In the genomic region with DNA sequence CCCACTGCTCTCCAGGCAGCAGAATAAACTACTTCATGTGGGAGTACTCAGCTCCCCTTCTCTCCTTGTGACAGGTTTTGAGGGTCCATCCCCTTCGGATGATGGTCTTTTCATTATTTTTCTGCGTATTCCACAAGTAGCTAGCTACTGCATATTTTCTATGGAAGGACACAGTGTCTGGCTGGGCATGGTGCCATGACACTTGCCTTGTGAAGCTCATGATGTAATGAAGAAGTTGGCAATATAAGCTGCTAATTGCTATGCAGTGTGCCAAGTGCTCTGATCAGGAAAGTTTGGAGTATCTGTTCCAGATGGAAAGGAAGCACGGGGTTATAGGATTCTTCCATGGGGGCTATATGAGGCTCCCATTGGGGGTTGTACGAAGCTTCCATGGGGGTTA, we compare ENCODE assay signal across 11 mouse cellular contexts.
DNase-seq lines count a peak whose midpoint lies in the region; ATAC-seq and TF ChIP-seq lines count a peak whose summit lies in the region.
"Had no signal": no experiment of that assay in that cellular context is flagged by ENCODE, and none has a peak within 500 bp of the region (broad histone marks: within the 10 kb centered on the region; RNA-seq: fewer than 3 reads in every experiment).

No protein-coding gene starts in this region.

- 83% methylated on average over 4 of the region's 4 CpGs for WGBS in heart, embryonic 12.5 days
- WGBS in midbrain, postnatal 0 days, result 79% methylated on average over 4 of the region's 4 CpGs
- 91% methylated on average over 4 of the region's 4 CpGs for WGBS in midbrain, embryonic 13.5 days
- WGBS in stomach, postnatal 0 days, result 68% methylated on average over 4 of the region's 4 CpGs

- H3K27ac ChIP-seq in heart, embryonic 12.5 days (ENCODE audit: poor library complexity, severe bottlenecking), result no peak overlapping the region
- no peak overlapping the region for H3K27ac ChIP-seq in midbrain, postnatal 0 days (ENCODE audit: low read depth, low read length)
- no peak overlapping the region for H3K27ac ChIP-seq in midbrain, embryonic 13.5 days
- H3K27ac ChIP-seq in stomach, postnatal 0 days (replicated peaks), result no peak overlapping the region
- H3K27ac ChIP-seq: heart, adult 2 months; limb, embryonic 15.5 days had no signal

- no peak for TF ChIP-seq EP300 in stomach, postnatal 0 days (optimal IDR thresholded peaks at IDR 0.05)

- H3K4me2 ChIP-seq in heart, embryonic 12.5 days, result no peak overlapping the region
- H3K4me2 ChIP-seq in midbrain, postnatal 0 days (ENCODE audit: low read depth, low read length, poor library complexity, severe bottlenecking), result no peak overlapping the region
- H3K4me2 ChIP-seq in midbrain, embryonic 13.5 days (replicated peaks), result no peak overlapping the region
- no peak overlapping the region for H3K4me2 ChIP-seq in stomach, postnatal 0 days (replicated peaks; ENCODE audit: low read depth)
- H3K4me2 ChIP-seq: limb, embryonic 15.5 days had no signal

- peaks cover 10% of the 10 kb centered on the region; the same call in 1 of the 2 replicates for H3K4me1 ChIP-seq in heart, embryonic 12.5 days (replicated peaks)
- H3K4me1 ChIP-seq in midbrain, postnatal 0 days (ENCODE audit: insufficient read depth, low read length), result no peaks in the 10 kb centered on the region
- no peaks in the 10 kb centered on the region for H3K4me1 ChIP-seq in midbrain, embryonic 13.5 days (replicated peaks)
- H3K4me1 ChIP-seq in stomach, postnatal 0 days (replicated peaks; ENCODE audit: control insufficient read depth, insufficient read depth), result no peaks in the 10 kb centered on the region
- H3K4me1 ChIP-seq: limb, embryonic 15.5 days had no signal

- ATAC-seq in heart, embryonic 12.5 days (ENCODE audit: insufficient number of reproducible peaks, low FRiP score), result no peak
- ATAC-seq in midbrain, postnatal 0 days (ENCODE audit: low FRiP score), result no peak
- no peak for ATAC-seq in midbrain, embryonic 13.5 days
- ATAC-seq in stomach, postnatal 0 days (ENCODE audit: low FRiP score, low TSS enrichment), result no peak
- ATAC-seq: inflammation-experienced regulatory T-cells, adult 6 months had no signal

- no peak overlapping the region for H3K9ac ChIP-seq in heart, embryonic 12.5 days
- H3K9ac ChIP-seq in midbrain, postnatal 0 days (replicated peaks; ENCODE audit: low read length, poor library complexity, severe bottlenecking), result no peak overlapping the region
- no peak overlapping the region for H3K9ac ChIP-seq in midbrain, embryonic 13.5 days (replicated peaks)
- H3K9ac ChIP-seq in stomach, postnatal 0 days (ENCODE audit: low read length), result no peak overlapping the region
- H3K9ac ChIP-seq: limb, embryonic 15.5 days had no signal

- TF ChIP-seq CTCF in midbrain, postnatal 0 days (IDR thresholded peaks at IDR 0.05), result no peak
- no peak for TF ChIP-seq CTCF in brain, embryonic 14.5 days (IDR thresholded peaks at IDR 0.05; ENCODE audit: borderline replicate concordance, extremely low read depth, insufficient read depth, insufficient read length)
- no peak for TF ChIP-seq CTCF in stomach, postnatal 0 days (IDR thresholded peaks at IDR 0.05; ENCODE audit: low read depth)

- TF ChIP-seq POLR2A in brain, embryonic 14.5 days (IDR thresholded peaks at IDR 0.05; ENCODE audit: borderline replicate concordance, extremely low read depth, insufficient read depth, insufficient read length, poor library complexity, severe bottlenecking), result no peak

- H3K4me3 ChIP-seq in heart, embryonic 12.5 days, result no peak overlapping the region
- no peak overlapping the region for H3K4me3 ChIP-seq in midbrain, postnatal 0 days (ENCODE audit: low read depth, low read length)
- no peak overlapping the region for H3K4me3 ChIP-seq in midbrain, embryonic 13.5 days (replicated peaks)
- no peak overlapping the region for H3K4me3 ChIP-seq in stomach, postnatal 0 days (ENCODE audit: low read depth, low read length)
- H3K4me3 ChIP-seq: heart, adult 2 months; limb, embryonic 15.5 days had no signal

- DNase-seq in heart, adult 18-20 months, result peak; percentile 12 to 37
- peak; percentile 64 for DNase-seq in midbrain, postnatal 0 days (ENCODE audit: low spot score)
- peak; percentile 83 for DNase-seq in brain, embryonic 14.5 days (ENCODE audit: low read depth)
- DNase-seq in right cerebral cortex, postnatal 14 days, result peak; percentile 35
- DNase-seq in stomach, postnatal 0 days (ENCODE audit: low spot score), result no peak
- no peak for DNase-seq in spleen, postnatal 36 days (ENCODE audit: low spot score in 2 of 2)

- no peaks in the 10 kb centered on the region for H3K9me3 ChIP-seq in heart, embryonic 12.5 days (replicated peaks)
- H3K9me3 ChIP-seq in midbrain, postnatal 0 days (ENCODE audit: low read length), result no peaks in the 10 kb centered on the region
- H3K9me3 ChIP-seq in midbrain, embryonic 13.5 days, result no peaks in the 10 kb centered on the region
- no peaks in the 10 kb centered on the region for H3K9me3 ChIP-seq in stomach, postnatal 0 days (ENCODE audit: control insufficient read depth, low read length)
- H3K9me3 ChIP-seq: limb, embryonic 15.5 days had no signal

- no peaks in the 10 kb centered on the region for H3K36me3 ChIP-seq in heart, embryonic 12.5 days
- H3K36me3 ChIP-seq in midbrain, postnatal 0 days (ENCODE audit: insufficient read depth, low read length), result no peaks in the 10 kb centered on the region; the same call in 1 of the 2 replicates
- no peaks in the 10 kb centered on the region for H3K36me3 ChIP-seq in midbrain, embryonic 13.5 days
- H3K36me3 ChIP-seq in stomach, postnatal 0 days (ENCODE audit: control insufficient read depth, insufficient read depth, low read length), result no peaks in the 10 kb centered on the region
- H3K36me3 ChIP-seq: limb, embryonic 15.5 days had no signal

- no peaks in the 10 kb centered on the region for H3K27me3 ChIP-seq in heart, embryonic 12.5 days (replicated peaks)
- H3K27me3 ChIP-seq in midbrain, postnatal 0 days (ENCODE audit: insufficient read depth, low read length), result no peaks in the 10 kb centered on the region
- H3K27me3 ChIP-seq in midbrain, embryonic 13.5 days, result no peaks in the 10 kb centered on the region
- no peaks in the 10 kb centered on the region for H3K27me3 ChIP-seq in stomach, postnatal 0 days (ENCODE audit: control insufficient read depth, insufficient read depth, low read length)
- H3K27me3 ChIP-seq: limb, embryonic 15.5 days had no signal

Comparison
In these comparisons a context has a peak if more than half of its experiments do, and no peak if none do; other contexts are left out.
1. DNase-seq: peak in heart, adult 18-20 months (2 of 2), midbrain, postnatal 0 days (single experiment), brain, embryonic 14.5 days (single experiment) and right cerebral cortex, postnatal 14 days (single experiment); none in stomach, postnatal 0 days (single experiment) and spleen, postnatal 36 days (0 of 2).